Mouse (Mus musculus) left cerebral cortex, adult 18-20 months (tissue): ENCODE data around the gene Psen1. TPM values are rescaled to one million over a fixed set of nuclear protein-coding genes. Genes with fewer than 3 reads are reported as not detected.

Source experiments
- DNase-seq, 2 experiments: peaks; one replicate each; pipeline ENCODE4 v3.0.0; 2021 to 2022; ENCODE audit warnings: low spot score in 2 of 2, mixed read lengths in 1 of 2
- long read RNA-seq, 2 experiments: library from polyadenylated mRNA; stranded (forward); transcript quantifications; one replicate each; pipeline ENCODE4 v2.0.0; 2021
- total RNA-seq, 2 experiments: library from RNA; stranded (reverse); gene quantifications; 2 replicates each; pipeline ENCODE4 v1.2.3; 2021

Psen1 gene
- total RNA-seq, result 10 to 100 TPM; 59.4 to 72.0 TPM
- long read RNA-seq, experiment 1, transcript Psen1-201 (12 exons, 2,690 nt), result major isoform, 78 of 90 reads
- long read RNA-seq, experiment 1, partial matches to known transcripts, result 4 of 90 reads
- long read RNA-seq, experiment 1, other reads (novel, unspliced or antisense), result 8 of 90 reads
- long read RNA-seq, experiment 2, transcript Psen1-201 (12 exons, 2,690 nt), result major isoform, 35 of 42 reads
- long read RNA-seq, experiment 2, partial matches to known transcripts, result 5 of 42 reads
- long read RNA-seq, experiment 2, other reads (novel, unspliced or antisense), result 2 of 42 reads

GRCm38 (mm10) chr12:83687934-83688315, at the start of gene Psen1:
Gene Psen1, plus strand, starts transcription at chr12:83688152.
- peak; percentile 93 to 95 for DNase-seq

GRCm38 (mm10) chr12:83641233-83641632, 46.7 kb upstream of the Psen1 start:
- no peak for DNase-seq

GRCm38 (mm10) chr12:83643116-83643515, 44.8 kb upstream of the Psen1 start:
- DNase-seq, result no peak

- DNase-seq, result no peak
Observed at GRCm38 (mm10) chr12:83650346-83650745, 37.6 kb upstream of the Psen1 start.

GRCm38 (mm10) chr12:83651414-83651813, 36.5 kb upstream of the Psen1 start:
- no peak for DNase-seq

- DNase-seq, result no peak
Observed at GRCm38 (mm10) chr12:83685466-83685865, 2.5 kb upstream of the Psen1 start.

- no peak for DNase-seq
Observed at GRCm38 (mm10) chr12:83686575-83687350, 1.2 kb upstream of the Psen1 start.

GRCm38 (mm10) chr12:83688316-83689086, 549 bp downstream of the Psen1 start:
- peak; percentile 41 to 43 for DNase-seq

- DNase-seq, result no peak
Observed at GRCm38 (mm10) chr12:83689087-83689432, 1.1 kb downstream of the Psen1 start.

GRCm38 (mm10) chr12:83694011-83694410, 6.1 kb downstream of the Psen1 start:
- no peak for DNase-seq

- DNase-seq, result no peak
Observed at GRCm38 (mm10) chr12:83694669-83695068, 6.7 kb downstream of the Psen1 start.

- DNase-seq, result no peak
Observed at GRCm38 (mm10) chr12:83698637-83699036, 10.7 kb downstream of the Psen1 start.

GRCm38 (mm10) chr12:83701608-83702007, 13.7 kb downstream of the Psen1 start:
- no peak for DNase-seq

GRCm38 (mm10) chr12:83702796-83703195, 14.8 kb downstream of the Psen1 start:
- DNase-seq, result no peak

GRCm38 (mm10) chr12:83706951-83707350, 19.0 kb downstream of the Psen1 start:
- DNase-seq, result no peak

- DNase-seq, result no peak
Observed at GRCm38 (mm10) chr12:83708160-83709092, 20.5 kb downstream of the Psen1 start.

- no peak for DNase-seq
Observed at GRCm38 (mm10) chr12:83709934-83710333, 22.0 kb downstream of the Psen1 start.

- peak; percentile 53 to 60 for DNase-seq
Observed at GRCm38 (mm10) chr12:83713749-83714148, 25.8 kb downstream of the Psen1 start.

- peak; percentile 32 to 45 for DNase-seq
Observed at GRCm38 (mm10) chr12:83716416-83717184, 28.6 kb downstream of the Psen1 start.

- DNase-seq, result no peak
Observed at GRCm38 (mm10) chr12:83719431-83719830, 31.5 kb downstream of the Psen1 start.
